ENCODE assay signal across 11 mouse cellular contexts in genomic region chr13:93936455-93936854, GRCm38 (mm10).
DNase-seq lines count a peak whose midpoint lies in the region; ATAC-seq lines count a peak whose summit lies in the region.
"Had no signal": no experiment of that assay in that cellular context is flagged by ENCODE, and none has a peak within 500 bp of the region (broad histone marks: within the 10 kb centered on the region; RNA-seq: fewer than 3 reads in every experiment).

No protein-coding gene starts in this region.

- H3K36me3 ChIP-seq in heart, embryonic 11.5 days (ENCODE audit: control insufficient read depth, insufficient read depth, low read length) = no peaks in the 10 kb centered on the region
- no peaks in the 10 kb centered on the region for H3K36me3 ChIP-seq in heart, embryonic 12.5 days
- H3K36me3 ChIP-seq: heart, embryonic 10.5 days; neural tube, embryonic 13.5 days had no signal

- H3K4me3 ChIP-seq in heart, embryonic 11.5 days (ENCODE audit: low read depth, low read length) = no peak overlapping the region
- no peak overlapping the region for H3K4me3 ChIP-seq in heart, embryonic 12.5 days
- H3K4me3 ChIP-seq: heart, embryonic 10.5 days; neural tube, embryonic 13.5 days had no signal

- peak; percentile 53 for DNase-seq in heart, postnatal 4 days
- DNase-seq in right cerebral cortex, postnatal 4 days = peak; percentile 30
- DNase-seq in right cerebral cortex, adult 18-20 months = no peak
- DNase-seq in cerebellum, adult 9-10 months = peak; percentile 61
- DNase-seq in kidney, postnatal 4 days = peak; percentile 61 to 77
- DNase-seq: lung, embryonic 14.5 days had no signal

- 79% methylated on average over 6 of the region's 6 CpGs for WGBS in heart, embryonic 11.5 days (ENCODE audit: insufficient replicate concordance)
- WGBS in heart, embryonic 12.5 days = 77% methylated on average over 6 of the region's 6 CpGs

- no peak for ATAC-seq in heart, embryonic 11.5 days (replicated peaks; ENCODE audit: insufficient number of reproducible peaks, low FRiP score, low TSS enrichment)
- no peak for ATAC-seq in heart, embryonic 12.5 days (ENCODE audit: insufficient number of reproducible peaks, low FRiP score)
- ATAC-seq in erythroid progenitor cell, adult 5-6 weeks (replicated peaks; ENCODE audit: low FRiP score, poor library complexity, severe bottlenecking) = no peak

- no peak overlapping the region for H3K9ac ChIP-seq in heart, embryonic 11.5 days (ENCODE audit: low read depth, low read length)
- H3K9ac ChIP-seq in heart, embryonic 12.5 days = no peak overlapping the region
- H3K9ac ChIP-seq: lung, embryonic 14.5 days; neural tube, embryonic 13.5 days had no signal

- H3K4me2 ChIP-seq in heart, embryonic 11.5 days = no peak overlapping the region
- H3K4me2 ChIP-seq in heart, embryonic 12.5 days = no peak overlapping the region
- H3K4me2 ChIP-seq: lung, embryonic 14.5 days; neural tube, embryonic 13.5 days had no signal

- no peaks in the 10 kb centered on the region for H3K27me3 ChIP-seq in heart, embryonic 11.5 days (ENCODE audit: control insufficient read depth, insufficient read depth, low read length)
- H3K27me3 ChIP-seq in heart, embryonic 12.5 days (replicated peaks) = no peaks in the 10 kb centered on the region
- H3K27me3 ChIP-seq: neural tube, embryonic 13.5 days had no signal

- H3K4me1 ChIP-seq in heart, embryonic 11.5 days (ENCODE audit: control insufficient read depth, insufficient read depth, low read length) = peaks cover 11% of the 10 kb centered on the region; the same call in 1 of the 2 replicates
- H3K4me1 ChIP-seq in heart, embryonic 12.5 days (replicated peaks) = peaks cover 25% of the 10 kb centered on the region
- H3K4me1 ChIP-seq: neural tube, embryonic 13.5 days had no signal

- no peaks in the 10 kb centered on the region for H3K9me3 ChIP-seq in heart, embryonic 11.5 days (replicated peaks; ENCODE audit: control insufficient read depth, low read length)
- no peaks in the 10 kb centered on the region for H3K9me3 ChIP-seq in heart, embryonic 12.5 days (replicated peaks)
- H3K9me3 ChIP-seq: heart, embryonic 10.5 days; neural tube, embryonic 13.5 days had no signal

- no peak overlapping the region for H3K27ac ChIP-seq in heart, embryonic 11.5 days (ENCODE audit: low read depth, low read length)
- no peak overlapping the region for H3K27ac ChIP-seq in heart, embryonic 12.5 days (ENCODE audit: poor library complexity, severe bottlenecking)
- H3K27ac ChIP-seq: heart, embryonic 10.5 days; neural tube, embryonic 13.5 days had no signal
